Mouse (Mus musculus): Measurements from ENCODE around the gene Rab3a. TPM values are rescaled to one million over a fixed set of nuclear protein-coding genes. Genes with fewer than 3 reads are reported as not detected.

Gene Rab3a
- polyA plus RNA-seq, 1 experiment: 468 TPM

- DNase-seq (ENCODE audit: low read depth): peak; percentile 97
- TF ChIP-seq POLR2A (IDR thresholded peaks at IDR 0.05; ENCODE audit: borderline replicate concordance, extremely low read depth, insufficient read depth, insufficient read length, poor library complexity, severe bottlenecking): no peak
- peak; percentile 100 for TF ChIP-seq CTCF (IDR thresholded peaks at IDR 0.05; ENCODE audit: borderline replicate concordance, extremely low read depth, insufficient read depth, insufficient read length)
Observed at GRCm38 (mm10) chr8:70769359-70769758, 14.9 kb downstream of the Rab3a start.

GRCm38 (mm10) chr8:70769858-70770257 is 15.4 kb downstream of the Rab3a start:
- DNase-seq (ENCODE audit: low read depth): no peak
- TF ChIP-seq CTCF (IDR thresholded peaks at IDR 0.05; ENCODE audit: borderline replicate concordance, extremely low read depth, insufficient read depth, insufficient read length) (no peak), POLR2A (IDR thresholded peaks at IDR 0.05; ENCODE audit: borderline replicate concordance, extremely low read depth, insufficient read depth, insufficient read length, poor library complexity, severe bottlenecking) (no peak)

GRCm38 (mm10) chr8:70770748-70771147 is 16.3 kb downstream of the Rab3a start:
- TF ChIP-seq POLR2A (IDR thresholded peaks at IDR 0.05; ENCODE audit: borderline replicate concordance, extremely low read depth, insufficient read depth, insufficient read length, poor library complexity, severe bottlenecking): no peak
- no peak for TF ChIP-seq CTCF (IDR thresholded peaks at IDR 0.05; ENCODE audit: borderline replicate concordance, extremely low read depth, insufficient read depth, insufficient read length)
- DNase-seq (ENCODE audit: low read depth): no peak

GRCm38 (mm10) chr8:70771217-70771616 is 16.7 kb downstream of the Rab3a start:
- DNase-seq (ENCODE audit: low read depth): no peak
- no peak for TF ChIP-seq POLR2A (IDR thresholded peaks at IDR 0.05; ENCODE audit: borderline replicate concordance, extremely low read depth, insufficient read depth, insufficient read length, poor library complexity, severe bottlenecking)
- no peak for TF ChIP-seq CTCF (IDR thresholded peaks at IDR 0.05; ENCODE audit: borderline replicate concordance, extremely low read depth, insufficient read depth, insufficient read length)

- TF ChIP-seq POLR2A (IDR thresholded peaks at IDR 0.05; ENCODE audit: borderline replicate concordance, extremely low read depth, insufficient read depth, insufficient read length, poor library complexity, severe bottlenecking) (no peak), CTCF (IDR thresholded peaks at IDR 0.05; ENCODE audit: borderline replicate concordance, extremely low read depth, insufficient read depth, insufficient read length) (no peak)
Observed at GRCm38 (mm10) chr8:70772075-70772474, 17.6 kb downstream of the Rab3a start.

GRCm38 (mm10) chr8:70772890-70773289 is 18.4 kb downstream of the Rab3a start:
- no peak for TF ChIP-seq CTCF (IDR thresholded peaks at IDR 0.05; ENCODE audit: borderline replicate concordance, extremely low read depth, insufficient read depth, insufficient read length)
- no peak for TF ChIP-seq POLR2A (IDR thresholded peaks at IDR 0.05; ENCODE audit: borderline replicate concordance, extremely low read depth, insufficient read depth, insufficient read length, poor library complexity, severe bottlenecking)

More at GRCm38 (mm10) chr8:70772075-70772474, 17.6 kb downstream of the Rab3a start:
- DNase-seq (ENCODE audit: low read depth): no peak

GRCm38 (mm10) chr8:70773410-70773809 is 18.9 kb downstream of the Rab3a start:
- TF ChIP-seq POLR2A (IDR thresholded peaks at IDR 0.05; ENCODE audit: borderline replicate concordance, extremely low read depth, insufficient read depth, insufficient read length, poor library complexity, severe bottlenecking) (no peak), CTCF (IDR thresholded peaks at IDR 0.05; ENCODE audit: borderline replicate concordance, extremely low read depth, insufficient read depth, insufficient read length) (no peak)
- DNase-seq (ENCODE audit: low read depth): peak; percentile 73

More at GRCm38 (mm10) chr8:70772890-70773289, 18.4 kb downstream of the Rab3a start:
- no peak for DNase-seq (ENCODE audit: low read depth)

GRCm38 (mm10) chr8:70773833-70774232 is 19.4 kb downstream of the Rab3a start:
- DNase-seq (ENCODE audit: low read depth): peak; percentile 92
- TF ChIP-seq POLR2A (IDR thresholded peaks at IDR 0.05; ENCODE audit: borderline replicate concordance, extremely low read depth, insufficient read depth, insufficient read length, poor library complexity, severe bottlenecking) (no peak), CTCF (IDR thresholded peaks at IDR 0.05; ENCODE audit: borderline replicate concordance, extremely low read depth, insufficient read depth, insufficient read length) (no peak)

- no peak for DNase-seq (ENCODE audit: low read depth)
- TF ChIP-seq CTCF (IDR thresholded peaks at IDR 0.05; ENCODE audit: borderline replicate concordance, extremely low read depth, insufficient read depth, insufficient read length) (no peak), POLR2A (IDR thresholded peaks at IDR 0.05; ENCODE audit: borderline replicate concordance, extremely low read depth, insufficient read depth, insufficient read length, poor library complexity, severe bottlenecking) (no peak)
Observed at GRCm38 (mm10) chr8:70774740-70775139, 20.3 kb downstream of the Rab3a start.

GRCm38 (mm10) chr8:70775227-70775626 is 20.7 kb downstream of the Rab3a start:
- no peak for TF ChIP-seq CTCF (IDR thresholded peaks at IDR 0.05; ENCODE audit: borderline replicate concordance, extremely low read depth, insufficient read depth, insufficient read length)
- TF ChIP-seq POLR2A (IDR thresholded peaks at IDR 0.05; ENCODE audit: borderline replicate concordance, extremely low read depth, insufficient read depth, insufficient read length, poor library complexity, severe bottlenecking): no peak
- DNase-seq (ENCODE audit: low read depth): no peak

GRCm38 (mm10) chr8:70775851-70776495 is 21.5 kb downstream of the Rab3a start:
- DNase-seq (ENCODE audit: low read depth): peak; percentile 51
- TF ChIP-seq CTCF (IDR thresholded peaks at IDR 0.05; ENCODE audit: borderline replicate concordance, extremely low read depth, insufficient read depth, insufficient read length): no peak
- no peak for TF ChIP-seq POLR2A (IDR thresholded peaks at IDR 0.05; ENCODE audit: borderline replicate concordance, extremely low read depth, insufficient read depth, insufficient read length, poor library complexity, severe bottlenecking)
